Mouse (Mus musculus) liver, embryonic 14.5 days (tissue): ENCODE data around the gene Plin4. TPM values are rescaled to one million over a fixed set of nuclear protein-coding genes. Genes with fewer than 3 reads are reported as not detected.
"Not testable (repeated sequence)": the region's sequence is repeated elsewhere in the genome, so short reads cannot be mapped to it uniquely, and the experiment has no call there.

Source experiments
- ATAC-seq: fragments of 200-750 bp; cut with Nextera tagmentation; 2 replicates; pipeline ENCODE4 v1.8.0; 2017; ENCODE audit warnings: moderate number of reproducible peaks, mild to moderate bottlenecking, moderate library complexity; ENCODE audit not compliant: insufficient read depth
- DNase-seq, 3 experiments: peaks; one replicate each; pipeline ENCODE4 v3.0.0-alpha.2; 2012 to 2013; ENCODE audit warnings: low read depth in 3 of 3, low spot score in 3 of 3
- H3K27ac ChIP-seq: fragments of 300-500 bp; sonication (generic); 2 replicates; pipeline ENCODE4 v1.5.1; 2014; ENCODE audit warnings: moderate library complexity, mild to moderate bottlenecking, control low read depth, inconsistent platforms
- H3K27me3 ChIP-seq: fragments of 300-500 bp; sonication (generic); 2 replicates; pipeline ENCODE4 v1.6.1; 2014; ENCODE audit warnings: mild to moderate bottlenecking, low read length, moderate library complexity; ENCODE audit not compliant: control insufficient read depth, insufficient read depth
- H3K36me3 ChIP-seq: fragments of 300-500 bp; sonication (generic); replicated peaks from 2 replicates; pipeline ENCODE4 v1.6.1; 2014; ENCODE audit warnings: low read depth; ENCODE audit not compliant: control insufficient read depth, insufficient read depth
- H3K4me1 ChIP-seq, 2 experiments: fragments of 200-500 bp in 1 of 2; fragments of 300-500 bp in 1 of 2; sonication (generic) in 1 of 2; replicated peaks; 2 replicates each; pipeline ENCODE4 v1.6.1; 2012 to 2014; ENCODE audit warnings: antibody characterized with exemption in 1 of 2, inconsistent platforms in 1 of 2, low read length in 1 of 2; ENCODE audit not compliant: control insufficient read depth in 2 of 2, insufficient read depth in 2 of 2
- H3K4me2 ChIP-seq: fragments of 300-500 bp; sonication (generic); 2 replicates; pipeline ENCODE4 v1.6.1; 2014; ENCODE audit warnings: low read depth, mild to moderate bottlenecking, control low read depth, moderate library complexity
- H3K4me3 ChIP-seq, 2 experiments: fragments of 200-500 bp in 1 of 2; fragments of 300-500 bp in 1 of 2; sonication (generic) in 1 of 2; 2 replicates each; pipeline ENCODE4 v1.5.1; 2012 to 2014; ENCODE audit warnings: low read depth in 2 of 2, low read length in 2 of 2, mild to moderate bottlenecking in 2 of 2, control low read depth in 1 of 2, inconsistent platforms in 1 of 2, moderate library complexity in 1 of 2; ENCODE audit not compliant: insufficient read depth in 1 of 2
- H3K9ac ChIP-seq: fragments of 300-500 bp; sonication (generic); replicated peaks from 2 replicates; pipeline ENCODE4 v1.6.1; 2014; ENCODE audit warnings: mild to moderate bottlenecking, control low read depth, moderate library complexity
- H3K9me3 ChIP-seq: fragments of 300-500 bp; sonication (generic); 2 replicates; pipeline ENCODE4 v1.6.1; 2016; ENCODE audit warnings: low read length, mixed read lengths; ENCODE audit not compliant: control insufficient read depth
- CTCF ChIP-seq: IDR thresholded peaks from 2 replicates; pipeline ENCODE4 v1.5.1; 2016; ENCODE audit warnings: antibody characterized with exemption, low read depth, control low read depth
- EP300 ChIP-seq: IDR thresholded peaks from 2 replicates; pipeline ENCODE4 v1.6.1; 2016; ENCODE audit warnings: antibody characterized with exemption, low read depth
- WGBS: fragments of 180-500 bp; shearing (Covaris S2); extraction: QIAGEN DNeasy Blood & Tissue Kit; methylation state at CpG from one replicate; pipeline ENCODE4 v1.1.7; 2014; ENCODE audit not compliant: insufficient replicate concordance; 5-methylcytosine and 5-hydroxymethylcytosine counted together
- polyA plus RNA-seq, 2 experiments: library from polyadenylated mRNA; depleted of rRNA in 1 of 2; stranded (reverse) in 1 of 2; unstranded in 1 of 2; fragments of >200 nt; fragmentation: Nextera tagmentation in 1 of 2; extraction: Ambion mirVana in 1 of 2; gene quantifications; 2 replicates each; pipeline versions ENCODE4 v1.2.1 to v1.2.3; 2012 to 2014

The Plin4 gene
- polyA plus RNA-seq, 2 experiments: 0.01 to 0.03 TPM

GRCm38 (mm10) chr17:56108334-56109044, 1.1 kb downstream of the Plin4 start:
- TF ChIP-seq CTCF (no peak), EP300 (no peak)
- H3K27me3 ChIP-seq: no peaks in the 10 kb centered on the region
- no peak overlapping the region for H3K9ac ChIP-seq
- 64% methylated on average over 6 of the region's 6 CpGs for WGBS
- no peak for ATAC-seq
- no peaks in the 10 kb centered on the region for H3K4me1 ChIP-seq
- no peak overlapping the region for H3K4me3 ChIP-seq
- DNase-seq: no peak
- no peak overlapping the region for H3K4me2 ChIP-seq
- H3K9me3 ChIP-seq: no peaks in the 10 kb centered on the region
- no peaks in the 10 kb centered on the region for H3K36me3 ChIP-seq
- H3K27ac ChIP-seq: no peak overlapping the region

GRCm38 (mm10) chr17:56107736-56108135, 1.9 kb downstream of the Plin4 start:
- TF ChIP-seq EP300: no peak
- no peaks in the 10 kb centered on the region for H3K9me3 ChIP-seq
- no peak overlapping the region for H3K4me2 ChIP-seq
- H3K27ac ChIP-seq: no peak overlapping the region
- no peaks in the 10 kb centered on the region for H3K36me3 ChIP-seq
- no peak overlapping the region for H3K4me3 ChIP-seq
- WGBS: 53% methylated on average over 2 of the region's 2 CpGs
- ATAC-seq (no peak), DNase-seq (no peak)
- H3K4me1 ChIP-seq: no peaks in the 10 kb centered on the region
- H3K27me3 ChIP-seq: no peaks in the 10 kb centered on the region
- no peak overlapping the region for H3K9ac ChIP-seq

- Histone ChIP-seq H3K9me3 (no peaks in the 10 kb centered on the region), H3K27me3 (no peaks in the 10 kb centered on the region), H3K4me2 (no peak overlapping the region), H3K9ac (no peak overlapping the region), H3K4me1 (no peaks in the 10 kb centered on the region), H3K4me3 (no peak overlapping the region), H3K36me3 (no peaks in the 10 kb centered on the region), H3K27ac (no peak overlapping the region)
- TF ChIP-seq EP300 (no peak), CTCF (no peak)
- 53% methylated on average over 4 of the region's 4 CpGs for WGBS
- no peak for DNase-seq
- no peak for ATAC-seq
Observed at GRCm38 (mm10) chr17:56106981-56107380, 2.6 kb downstream of the Plin4 start.

GRCm38 (mm10) chr17:56106436-56106835, 3.2 kb downstream of the Plin4 start:
- 84% methylated on average over 4 of the region's 4 CpGs for WGBS
- not testable (repeated sequence) for H3K4me2 ChIP-seq, ATAC-seq

GRCm38 (mm10) chr17:56104821-56105220, 4.8 kb downstream of the Plin4 start:
- 75% methylated on average over 2 of the region's 5 CpGs for WGBS

More at GRCm38 (mm10) chr17:56106436-56106835, 3.2 kb downstream of the Plin4 start:
- DNase-seq, H3K9me3 ChIP-seq, H3K9ac ChIP-seq, H3K27me3 ChIP-seq, H3K36me3 ChIP-seq, H3K4me3 ChIP-seq, H3K27ac ChIP-seq, H3K4me1 ChIP-seq: not testable (repeated sequence)

More at GRCm38 (mm10) chr17:56104821-56105220, 4.8 kb downstream of the Plin4 start:
- H3K4me1 ChIP-seq, DNase-seq, H3K9ac ChIP-seq, H3K27me3 ChIP-seq, H3K9me3 ChIP-seq, H3K27ac ChIP-seq, H3K4me2 ChIP-seq, H3K4me3 ChIP-seq, ATAC-seq, H3K36me3 ChIP-seq: not testable (repeated sequence)
